Mouse (Mus musculus) hematopoietic stem cell, adult 5-6 weeks (primary cell): ENCODE results near the gene Rpl23. TPM values are rescaled to one million over a fixed set of nuclear protein-coding genes. Genes with fewer than 3 reads are reported as not detected.

Source experiments
- ATAC-seq, 2 experiments: fragments of 125-278 bp in 1 of 2; replicated peaks in 1 of 2; 2 replicates each; pipeline ENCODE4 v1.8.0; 2016 to 2017; ENCODE audit warnings: inconsistent platforms in 2 of 2, mild to moderate bottlenecking in 2 of 2, moderate number of reproducible peaks in 2 of 2, low read depth in 1 of 2, moderate TSS enrichment in 1 of 2; ENCODE audit not compliant: low FRiP score in 2 of 2, poor library complexity in 2 of 2, severe bottlenecking in 2 of 2, insufficient read depth in 1 of 2, low TSS enrichment in 1 of 2
- total RNA-seq: library from RNA; stranded (forward); fragments of 172-1452, 232-1000 nt; gene quantifications from 2 replicates; pipeline ENCODE4 v1.2.3, GENCODE M21; 2017

The Rpl23 gene
- total RNA-seq, 1 experiment from 2014 or later = 1,424 TPM

- peak; percentile 8 to 21; a peak in 2 of 4 replicates for ATAC-seq
These were observed 293 bp upstream of the Rpl23 start for GRCm38 (mm10) chr11:97782564-97782895.

GRCm38 (mm10) chr11:97781478-97781831 lies 782 bp downstream of the Rpl23 start:
- no peak for ATAC-seq

DNA sequence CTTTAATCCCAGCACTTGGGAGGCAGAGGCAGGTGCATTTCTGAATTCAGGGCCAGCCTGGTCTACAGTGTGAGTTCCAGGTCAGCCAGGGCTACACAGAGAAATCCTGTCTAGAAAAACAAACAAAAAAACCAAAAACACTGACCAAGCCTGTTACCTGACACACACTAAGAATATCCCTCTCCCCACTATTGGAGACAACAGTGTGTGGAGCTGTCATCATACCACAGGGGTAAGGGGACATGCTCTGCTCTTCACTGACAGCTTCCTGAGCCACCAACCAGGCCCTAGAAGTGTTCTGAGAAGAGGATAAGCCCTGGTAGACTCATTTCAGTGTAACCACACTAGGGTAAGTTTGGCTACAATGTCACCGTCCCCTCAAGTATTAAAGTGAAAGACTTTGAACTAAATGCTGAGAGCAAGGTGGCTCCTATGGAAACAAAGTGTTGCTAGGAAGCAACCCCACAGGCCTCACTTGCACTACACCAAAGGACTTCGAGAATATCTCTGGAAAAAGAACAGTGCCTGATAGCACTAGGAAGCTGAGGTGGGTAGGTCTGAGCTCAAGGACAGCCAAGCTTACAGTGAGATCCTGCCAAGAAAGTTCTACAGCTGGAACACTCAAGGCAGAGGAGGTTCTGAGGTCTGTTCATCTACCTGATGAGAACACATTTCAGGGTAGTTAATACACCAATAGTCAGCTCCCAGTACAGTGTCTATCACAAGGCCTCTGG lies 2.1 kb downstream of the Rpl23 start:
- ATAC-seq = no peak

GRCm38 (mm10) chr11:97778918-97779317 lies 3.3 kb downstream of the Rpl23 start:
- ATAC-seq = no peak

- ATAC-seq = no peak
These were observed 5.1 kb downstream of the Rpl23 start for GRCm38 (mm10) chr11:97777129-97777529.

DNA sequence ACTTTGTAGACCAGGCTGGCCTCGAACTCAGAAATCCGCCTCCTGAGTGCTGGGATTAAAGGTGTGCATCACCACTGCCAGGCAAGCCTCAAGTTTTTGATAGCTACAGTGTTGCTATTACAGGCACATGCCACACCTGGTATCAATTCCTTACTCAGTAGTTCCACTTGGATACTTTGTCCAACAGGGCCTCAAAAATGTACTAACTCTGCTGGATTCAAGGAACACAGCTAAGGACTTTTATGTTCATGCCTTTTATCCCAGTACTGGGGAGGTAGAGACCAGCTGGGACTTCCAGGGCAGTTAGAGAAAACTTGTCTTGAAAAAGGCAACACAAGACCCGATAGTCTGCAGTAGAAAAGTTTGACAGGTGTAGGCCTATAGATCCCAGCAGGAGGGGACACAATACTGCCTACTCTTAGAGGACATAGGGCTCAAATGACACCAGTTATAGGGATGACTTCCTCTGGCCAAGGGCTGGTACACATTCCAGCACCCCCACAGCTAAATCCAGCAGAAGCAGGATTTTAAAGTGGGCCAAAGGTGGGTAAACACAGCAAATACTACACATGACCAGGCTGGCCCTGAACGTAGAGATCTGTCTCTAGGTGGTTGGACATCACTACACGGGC lies 5.6 kb downstream of the Rpl23 start:
- ATAC-seq = no peak

DNA sequence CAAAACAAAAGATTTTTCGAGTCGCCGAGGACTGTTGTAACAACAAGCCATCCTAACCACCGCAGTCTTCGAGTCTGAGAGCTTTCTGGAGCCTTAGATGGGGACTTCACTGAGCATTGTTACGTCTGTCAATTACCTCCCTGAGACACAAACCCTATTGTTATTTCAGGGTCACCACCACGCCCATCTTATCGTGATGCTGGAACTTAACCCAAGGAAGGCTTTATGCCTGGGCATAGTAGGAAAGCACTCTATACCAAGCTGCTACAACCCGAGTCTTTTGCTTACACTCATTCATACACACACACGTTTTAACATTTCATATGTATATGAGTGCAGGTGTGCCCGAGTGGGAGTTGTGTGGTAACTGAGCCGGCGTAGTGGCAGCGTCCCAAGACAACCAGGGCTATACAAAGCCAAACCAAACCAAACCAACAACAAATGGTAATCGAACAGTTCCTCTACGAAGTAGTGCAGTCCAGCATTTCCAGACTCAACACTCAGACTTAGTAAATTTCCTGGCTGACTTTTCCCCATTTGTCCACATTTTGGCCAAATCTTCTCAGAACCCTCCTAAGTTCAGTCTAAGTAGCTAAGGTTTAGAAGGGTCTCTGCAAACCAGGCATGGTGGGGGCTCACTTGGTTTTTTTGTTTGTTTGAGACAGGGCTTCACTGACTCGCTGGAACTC lies 6.3 kb downstream of the Rpl23 start, which contains the start of gene 1700001P01Rik:
TSS of gene 1700001P01Rik (minus strand) at position 111 of the 689 bp plus-strand sequence.
- no peak for ATAC-seq

GRCm38 (mm10) chr11:97775186-97775585 lies 7.1 kb downstream of the Rpl23 start:
- no peak for ATAC-seq

- ATAC-seq = no peak
These were observed 10.8 kb downstream of the Rpl23 start for GRCm38 (mm10) chr11:97771410-97771809.

- no peak for ATAC-seq
These were observed 12.5 kb downstream of the Rpl23 start for GRCm38 (mm10) chr11:97769704-97770103.

GRCm38 (mm10) chr11:97766154-97766881 lies 15.9 kb downstream of the Rpl23 start, which contains the start of gene Cwc25:
Gene Cwc25, minus strand, starts transcription at chr11:97766556.
- peak; percentile 83 to 96 for ATAC-seq

DNA sequence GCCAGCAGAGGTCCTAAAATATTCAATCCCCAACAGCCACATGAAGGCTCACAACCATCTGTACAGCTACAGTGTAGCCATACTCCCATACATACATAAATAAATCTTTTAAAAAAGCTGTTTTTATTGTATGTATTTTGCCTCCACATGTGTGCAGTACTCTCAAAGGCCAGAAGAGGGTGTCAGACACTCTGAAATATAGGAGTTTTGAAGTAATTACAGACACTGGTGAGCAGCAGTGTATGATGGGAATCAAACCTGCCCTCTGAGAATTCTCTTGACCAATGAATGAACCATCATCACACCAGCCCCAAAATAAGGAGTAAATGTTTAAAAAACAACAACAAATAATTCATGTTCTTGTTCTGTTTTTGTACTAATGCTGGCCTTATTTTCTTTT lies 20.6 kb downstream of the Rpl23 start:
- no peak for ATAC-seq

DNA sequence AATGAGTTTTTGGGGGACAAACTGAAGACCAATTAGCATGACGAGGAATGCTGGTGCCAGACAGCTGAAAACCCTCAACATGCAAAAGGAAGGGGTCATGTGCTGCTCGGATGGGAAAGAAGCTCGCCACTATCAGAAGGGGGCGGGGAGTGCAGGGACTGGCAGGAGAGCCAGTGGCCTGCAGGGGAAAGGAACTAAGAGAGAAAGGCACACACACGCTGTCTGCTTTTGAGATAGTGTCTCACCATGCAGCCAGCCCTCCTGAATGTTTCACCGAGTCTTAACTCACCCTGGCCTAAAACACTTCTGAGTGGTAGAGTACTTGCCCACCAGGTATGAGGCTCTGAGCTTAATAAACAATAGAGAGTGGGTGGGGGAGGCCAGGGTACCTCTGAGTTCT lies 23.3 kb downstream of the Rpl23 start:
- no peak for ATAC-seq

GRCm38 (mm10) chr11:97758125-97758524 lies 24.1 kb downstream of the Rpl23 start:
- no peak for ATAC-seq

DNA sequence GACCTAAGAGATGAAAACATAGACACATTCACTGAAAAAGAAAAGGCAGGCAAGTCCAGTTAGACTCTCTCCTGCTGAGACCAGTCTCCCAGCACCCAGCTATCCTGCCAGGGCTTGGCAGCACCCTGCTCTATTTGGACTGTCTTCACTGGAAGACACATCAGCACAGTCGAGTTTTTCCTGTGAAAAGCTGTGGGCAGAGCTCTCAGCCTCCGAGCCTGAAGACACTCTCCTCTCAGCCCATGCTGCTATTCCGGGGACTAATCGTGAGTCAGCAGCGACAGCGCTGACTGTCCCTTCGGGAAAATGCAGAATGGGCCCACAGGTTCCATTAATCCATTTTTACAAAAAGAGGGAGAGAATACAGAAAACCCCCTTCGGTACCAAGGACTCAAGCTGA lies 29.0 kb downstream of the Rpl23 start:
- no peak for ATAC-seq

DNA sequence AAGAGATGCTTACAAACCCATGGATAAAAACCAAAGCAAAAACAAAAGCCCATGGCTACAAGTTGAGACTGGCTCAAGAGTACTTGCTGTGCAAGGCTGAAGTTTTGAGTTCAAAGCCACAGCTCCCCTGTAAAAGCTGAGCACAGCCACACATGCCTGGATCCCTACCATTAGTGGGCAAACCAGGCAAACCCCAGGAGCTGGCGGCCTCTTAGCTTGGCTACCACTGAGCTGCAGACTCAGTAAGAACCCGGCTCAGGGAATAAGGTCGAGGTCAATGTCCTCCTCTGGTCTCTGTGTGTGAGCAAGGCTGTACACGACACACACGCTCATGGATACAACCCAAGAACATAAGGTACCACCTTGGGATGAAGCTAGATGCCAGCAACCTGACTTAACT lies 33.7 kb downstream of the Rpl23 start:
- ATAC-seq = no peak

- no peak for ATAC-seq
These were observed 34.5 kb downstream of the Rpl23 start for GRCm38 (mm10) chr11:97747773-97748172.

- ATAC-seq = no peak
These were observed 36.9 kb downstream of the Rpl23 start for GRCm38 (mm10) chr11:97745331-97745721.
